Mouse (Mus musculus) gastrocnemius, postnatal 14 days (tissue): ENCODE results near the gene Frem3. TPM values are rescaled to one million over a fixed set of nuclear protein-coding genes. Genes with fewer than 3 reads are reported as not detected.
A peak's percentile ranks its signal among the peaks of the same experiment; 100 is the strongest.
"Not testable (repeated sequence)": the region's sequence is repeated elsewhere in the genome, so short reads cannot be mapped to it uniquely, and the experiment has no call there.

Experiments
- DNase-seq: peaks from one replicate; pipeline ENCODE4 v3.0.0; 2021; ENCODE audit warnings: mixed read lengths
- intact Hi-C: fragments of 180-260 bp; cut with DNase I; formaldehyde crosslinking; loops from one replicate; pipeline ENCODE4 v1.15.1; 2025; ENCODE audit warnings: low total_unique reads
- total RNA-seq, 2 experiments: library from RNA; stranded (reverse); gene quantifications; 2 replicates each; pipeline ENCODE4 v1.2.3; 2021

Gene Frem3
- total RNA-seq, 2 experiments from 2014 or later: not detected

DNA sequence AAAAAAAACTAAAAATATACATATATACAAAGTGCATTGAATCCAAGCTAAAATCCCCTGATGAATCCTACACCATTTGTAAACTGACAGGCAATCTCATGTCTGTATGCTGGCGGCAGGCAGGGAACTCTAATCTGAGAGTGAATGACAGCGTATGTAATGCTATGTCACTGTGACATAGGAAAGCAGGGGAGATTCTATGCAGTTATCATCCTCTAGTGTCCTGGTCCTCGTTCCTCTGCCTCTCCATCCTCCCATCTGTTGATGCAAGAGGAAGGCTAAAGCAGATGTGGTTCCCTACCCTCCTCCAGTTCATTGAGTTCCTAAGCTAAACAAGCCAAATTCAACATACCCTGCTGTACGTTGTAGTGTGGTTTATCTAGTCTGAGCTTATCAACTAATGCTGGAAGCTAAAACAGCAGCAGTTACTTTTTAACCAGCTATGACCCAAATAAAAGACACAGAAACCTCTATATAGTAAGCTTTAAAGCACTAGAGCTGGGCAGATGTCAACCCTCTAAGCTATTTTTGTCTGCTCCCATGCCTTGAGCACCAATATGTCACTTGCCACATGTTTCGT is 73.0 kb downstream of the Frem3 start:
- intact Hi-C loops: no loop called here
- DNase-seq: no peak

GRCm38 (mm10) chr8:80688141-80688540 is 77.3 kb downstream of the Frem3 start:
- intact Hi-C loops: loop anchor here (5.0 kb wide), 1 partner anchor 191 kb away; no protein-coding TSS in a partner anchor
- peak; percentile 44 for DNase-seq

DNA sequence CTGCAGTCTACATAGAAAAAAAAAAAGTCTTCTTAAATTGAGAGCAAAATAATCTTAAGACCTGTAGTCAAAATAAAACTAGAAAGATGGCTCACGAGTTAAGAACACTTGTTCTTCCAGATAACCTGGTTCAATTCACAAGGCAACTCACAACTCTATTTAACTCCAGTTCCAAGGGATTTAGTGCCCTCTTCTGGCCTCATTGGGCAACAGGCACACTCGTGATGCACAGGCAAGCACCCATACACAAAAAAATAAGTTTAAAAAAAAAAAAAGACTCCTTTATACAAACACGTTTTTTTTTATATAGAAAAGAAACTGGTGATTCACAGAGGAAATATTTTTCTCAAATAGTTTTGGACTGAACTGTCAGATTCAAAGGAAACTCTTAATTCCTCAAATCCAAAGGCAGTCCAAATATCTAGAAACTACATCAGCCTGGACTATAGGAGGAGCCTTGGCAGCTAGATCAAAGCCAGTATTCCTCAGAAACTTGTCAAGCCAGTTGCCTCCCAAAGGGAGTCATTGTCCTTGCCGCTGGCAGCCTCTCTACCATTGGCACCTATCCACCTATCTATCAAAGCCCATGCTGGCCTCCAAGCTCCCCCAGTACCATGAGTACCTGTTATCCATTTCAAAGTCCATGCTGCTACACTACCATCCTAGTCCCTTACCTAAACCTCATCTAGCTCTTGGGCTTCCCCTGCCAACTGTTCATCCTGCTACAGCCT is 100.0 kb downstream of the Frem3 start:
- intact Hi-C loops: loop anchor here (10.0 kb wide), 1 partner anchor 1006 kb away; no protein-coding TSS in a partner anchor

GRCm38 (mm10) chr8:80714461-80714860 is 103.6 kb downstream of the Frem3 start:
- no peak for DNase-seq
- intact Hi-C loops: loop anchor here (10.0 kb wide), 1 partner anchor 1010 kb away; no protein-coding TSS in a partner anchor

More for the DNA sequence above, 100.0 kb downstream of the Frem3 start:
- DNase-seq: no peak

DNA sequence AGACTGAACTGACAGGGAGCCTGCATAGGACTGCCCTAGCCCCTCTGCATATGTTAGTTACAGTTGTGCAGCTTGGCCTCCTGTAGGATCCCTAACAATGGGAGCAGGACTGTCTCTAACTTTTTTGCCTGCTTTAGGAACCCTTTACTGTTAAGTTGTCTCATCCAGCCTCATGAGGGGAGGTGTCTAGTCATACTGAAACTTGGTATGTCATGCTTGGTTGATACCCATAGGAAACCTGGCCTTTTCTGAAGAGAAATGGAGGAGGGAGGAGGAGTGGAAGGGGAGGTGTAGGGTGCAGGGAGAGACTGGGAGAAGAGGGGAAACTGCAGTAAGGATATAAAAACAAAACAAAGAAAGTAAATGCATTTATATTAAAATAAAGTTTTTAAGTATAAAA is 121.4 kb downstream of the Frem3 start:
- intact Hi-C loops: no loop called here
- no peak for DNase-seq

DNA sequence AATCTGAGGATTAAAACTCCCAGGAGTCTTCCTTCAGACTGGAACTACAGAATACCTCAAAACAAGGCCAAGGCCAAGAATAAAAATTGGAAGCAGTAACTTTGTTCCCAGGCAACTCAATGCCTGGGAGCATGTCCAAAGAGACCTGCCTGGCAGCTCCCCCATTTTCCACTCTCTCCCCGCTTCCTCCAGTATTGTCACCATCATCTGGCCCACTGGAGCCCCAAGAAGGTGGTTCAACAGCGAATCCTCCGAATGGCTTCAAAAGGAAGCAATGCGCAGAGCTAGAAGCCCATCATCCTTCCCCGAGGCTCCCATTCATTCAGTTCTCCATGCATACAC is 127.1 kb downstream of the Frem3 start:
- peak; percentile 15 for DNase-seq

GRCm38 (mm10) chr8:80738388-80739154 is 127.7 kb downstream of the Frem3 start:
- intact Hi-C loops: no loop called here
- peak; percentile 59 for DNase-seq

More for the DNA sequence above, 127.1 kb downstream of the Frem3 start:
- intact Hi-C loops: no loop called here

GRCm38 (mm10) chr8:80739155-80739924 is 128.5 kb downstream of the Frem3 start, which contains the start of gene Smarca5:
TSS of gene Smarca5 (minus strand) at chr8:80739497.
- intact Hi-C loops: not testable (repeated sequence)
- DNase-seq: peak; percentile 94

- no peak for DNase-seq
- intact Hi-C loops: no loop called here
Observed at GRCm38 (mm10) chr8:80739932-80740331, 129.1 kb downstream of the Frem3 start.

Other genes starting within 250 kb of the Frem3 start
- under 1 TPM; 0.29 to 0.60 TPM for gene Gypa, start 117.3 kb upstream of the Frem3 start, total RNA-seq
- 10 to 100 TPM; 29.1 to 30.6 TPM for gene Smarca5, start 128.4 kb downstream of the Frem3 start, total RNA-seq